Mouse (Mus musculus) lung, embryonic 16.5 days (tissue): ENCODE results near the gene Stim2. TPM values are rescaled to one million over a fixed set of nuclear protein-coding genes. Genes with fewer than 3 reads are reported as not detected.

Experiments used
- ATAC-seq: fragments of 200-750 bp; cut with Nextera tagmentation; 2 replicates; pipeline ENCODE4 v1.8.0; 2017; ENCODE audit warnings: low read depth, mild to moderate bottlenecking, moderate library complexity
- H3K27ac ChIP-seq: fragments of 300-500 bp; sonication (generic); 2 replicates; pipeline ENCODE4 v1.5.1; 2014; ENCODE audit warnings: mild to moderate bottlenecking, control low read depth, low read length
- H3K27me3 ChIP-seq: fragments of 300-500 bp; sonication (generic); 2 replicates; pipeline ENCODE4 v1.6.1; 2014; ENCODE audit warnings: low read depth, low read length, mixed read lengths; ENCODE audit not compliant: control insufficient read depth, insufficient read depth
- H3K36me3 ChIP-seq: fragments of 300-500 bp; sonication (generic); 2 replicates; pipeline ENCODE4 v1.6.1; 2014; ENCODE audit warnings: low read length; ENCODE audit not compliant: control insufficient read depth, insufficient read depth
- H3K4me1 ChIP-seq: fragments of 300-500 bp; sonication (generic); replicated peaks from 2 replicates; pipeline ENCODE4 v1.6.1; 2014; ENCODE audit warnings: low read length, mixed read lengths; ENCODE audit not compliant: control insufficient read depth, insufficient read depth
- H3K4me2 ChIP-seq: fragments of 300-500 bp; sonication (generic); 2 replicates; pipeline ENCODE4 v1.6.1; 2014; ENCODE audit warnings: low read depth, low read length, control low read depth
- H3K4me3 ChIP-seq: fragments of 300-500 bp; sonication (generic); 2 replicates; pipeline ENCODE4 v1.5.1; 2014; ENCODE audit warnings: mild to moderate bottlenecking, low read length, control low read depth
- H3K9ac ChIP-seq: fragments of 300-500 bp; sonication (generic); 2 replicates; pipeline ENCODE4 v1.6.1; 2014; ENCODE audit warnings: low read length, control low read depth
- H3K9me3 ChIP-seq: fragments of 300-500 bp; sonication (generic); 2 replicates; pipeline ENCODE4 v1.6.1; 2016; ENCODE audit warnings: low read length; ENCODE audit not compliant: control insufficient read depth
- WGBS: fragments of 180-500 bp; shearing (Covaris S2); extraction: QIAGEN DNeasy Blood & Tissue Kit; methylation state at CpG from one replicate; pipeline ENCODE4 v1.1.7; 2014; 5-methylcytosine and 5-hydroxymethylcytosine counted together
- polyA plus RNA-seq: library from polyadenylated mRNA; unstranded; fragments of >200 nt; fragmentation: Nextera tagmentation; extraction: Ambion mirVana; gene quantifications from 2 replicates; pipeline ENCODE4 v1.2.1, GENCODE M21; 2015

The Stim2 gene
- polyA plus RNA-seq, 1 experiment from 2014 or later = 15.6 TPM

DNA sequence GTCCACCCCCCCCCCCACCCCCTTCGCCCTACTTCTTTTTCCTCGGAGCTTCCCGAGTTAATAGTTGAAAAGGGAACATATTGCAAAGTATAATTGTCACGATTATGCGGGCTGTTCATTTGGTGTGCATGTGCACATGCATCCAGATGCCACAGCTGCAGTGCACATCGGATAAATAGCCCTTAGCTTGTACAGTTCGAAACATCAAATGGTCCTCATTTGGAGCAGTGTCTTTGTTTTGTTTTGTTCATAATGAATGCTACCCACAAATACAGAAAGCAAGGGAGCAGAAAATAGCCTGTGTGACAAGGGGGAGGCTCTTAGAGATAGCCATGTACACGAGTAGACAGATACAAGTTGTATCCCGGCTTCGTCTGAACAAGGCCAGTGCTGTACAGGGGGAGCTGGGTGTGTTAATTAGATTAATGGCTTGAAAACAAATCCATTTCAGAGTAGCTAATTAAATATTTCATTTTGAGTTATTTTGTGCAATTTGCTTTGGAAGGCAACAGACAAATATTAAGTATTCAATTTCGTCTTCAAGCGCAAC lies 157.0 kb downstream of the Stim2 start:
- Histone ChIP-seq H3K9me3 (no peaks in the 10 kb centered on the region), H3K27me3 (no peaks in the 10 kb centered on the region), H3K36me3 (no peaks in the 10 kb centered on the region), H3K4me1 (peaks cover 13% of the 10 kb centered on the region), H3K4me2 (peak overlapping the region; percentile 45), H3K27ac (no peak overlapping the region), H3K4me3 (peak overlapping the region; percentile 15; the same call in 1 of the 2 replicates), H3K9ac (no peak overlapping the region)
- 59% methylated on average over 12 of the region's 12 CpGs for WGBS
- no peak for ATAC-seq

DNA sequence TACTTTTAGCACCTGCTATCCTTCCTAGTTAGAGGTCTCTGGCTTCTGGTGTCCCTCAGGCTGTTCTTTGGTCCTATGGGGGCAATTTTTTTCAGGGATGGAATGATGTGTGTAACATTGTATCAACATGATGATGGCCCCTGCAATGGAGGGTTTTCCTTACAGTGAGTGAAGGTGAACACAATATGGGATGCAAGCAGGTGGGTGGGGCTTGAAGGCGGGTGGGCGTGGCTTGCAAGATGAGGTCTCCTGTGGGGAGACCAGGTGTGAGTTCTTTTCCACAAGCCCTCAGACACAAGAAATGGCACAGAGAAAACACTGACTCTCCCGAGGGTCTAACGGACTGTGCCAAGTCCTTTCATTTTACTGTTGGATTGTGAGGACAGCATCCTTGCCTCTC lies 157.6 kb downstream of the Stim2 start:
- Histone ChIP-seq H3K4me3 (no peak overlapping the region), H3K9ac (no peak overlapping the region), H3K27ac (no peak overlapping the region), H3K27me3 (no peaks in the 10 kb centered on the region), H3K4me2 (no peak overlapping the region), H3K36me3 (no peaks in the 10 kb centered on the region), H3K9me3 (no peaks in the 10 kb centered on the region), H3K4me1 (peaks cover 13% of the 10 kb centered on the region)
- WGBS = 79% methylated on average over 4 of the region's 4 CpGs
- no peak for ATAC-seq

DNA sequence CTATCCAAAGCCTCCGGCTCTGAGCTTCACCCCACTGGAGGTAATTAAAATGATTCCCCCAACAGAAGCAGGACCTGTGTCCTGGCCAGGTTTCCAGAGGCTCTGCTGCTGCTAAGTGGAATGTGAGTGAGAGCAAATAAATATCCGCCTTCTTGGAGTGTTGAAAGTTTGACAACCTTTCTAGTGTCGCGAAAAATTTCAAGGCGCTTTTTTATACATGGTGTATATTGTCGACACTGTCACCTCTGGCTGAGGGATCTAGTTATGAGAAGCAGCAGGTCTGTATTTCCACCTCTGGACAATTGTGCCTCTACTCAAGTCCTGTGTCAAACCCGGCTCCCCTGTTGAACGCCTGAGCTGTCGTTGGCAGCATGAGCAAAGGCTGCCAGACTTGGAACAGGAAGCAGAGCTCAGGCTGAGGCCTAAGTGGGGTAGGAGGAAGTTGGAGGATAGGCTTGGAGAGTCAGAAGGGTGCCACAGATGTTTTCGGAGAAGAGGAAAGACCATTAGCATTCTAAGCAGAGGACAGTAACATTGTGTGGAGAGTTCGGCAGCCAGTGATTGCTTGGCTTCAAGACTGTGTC lies 158.7 kb downstream of the Stim2 start:
- ATAC-seq = peak; percentile 34
- WGBS = 31% methylated on average over 11 of the region's 11 CpGs
- Histone ChIP-seq H3K27ac (peak overlapping the region; percentile 65), H3K36me3 (no peaks in the 10 kb centered on the region), H3K9ac (no peak overlapping the region), H3K4me2 (no peak overlapping the region), H3K4me3 (no peak overlapping the region), H3K27me3 (no peaks in the 10 kb centered on the region), H3K9me3 (no peaks in the 10 kb centered on the region), H3K4me1 (peaks cover 13% of the 10 kb centered on the region)

DNA sequence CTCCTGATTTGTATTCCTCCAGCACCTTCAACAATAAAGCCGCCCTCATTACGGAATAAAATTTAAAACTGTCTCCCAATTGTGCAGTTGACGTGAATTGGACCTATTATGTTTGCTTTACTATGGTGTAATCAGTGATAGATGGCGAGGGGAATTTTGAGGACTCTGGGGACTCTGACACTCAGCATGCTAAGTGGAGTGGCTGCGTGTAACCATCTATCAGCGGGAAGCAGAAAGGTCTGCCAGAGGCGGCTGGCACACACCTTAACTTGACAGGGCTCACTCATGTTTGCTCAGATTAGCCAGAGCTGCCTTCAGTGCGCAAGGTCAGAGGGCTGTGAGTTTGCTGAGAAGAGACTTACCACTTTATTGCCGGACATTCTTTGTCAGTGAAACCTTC lies 159.9 kb downstream of the Stim2 start:
- ATAC-seq = peak; percentile 48
- Histone ChIP-seq H3K36me3 (no peaks in the 10 kb centered on the region), H3K9me3 (no peaks in the 10 kb centered on the region), H3K4me3 (no peak overlapping the region), H3K27me3 (no peaks in the 10 kb centered on the region), H3K4me1 (peaks cover 13% of the 10 kb centered on the region), H3K4me2 (no peak overlapping the region), H3K9ac (no peak overlapping the region), H3K27ac (peak overlapping the region; percentile 10; the same call in 1 of the 2 replicates)
- WGBS = 37% methylated on average over 9 of the region's 9 CpGs

DNA sequence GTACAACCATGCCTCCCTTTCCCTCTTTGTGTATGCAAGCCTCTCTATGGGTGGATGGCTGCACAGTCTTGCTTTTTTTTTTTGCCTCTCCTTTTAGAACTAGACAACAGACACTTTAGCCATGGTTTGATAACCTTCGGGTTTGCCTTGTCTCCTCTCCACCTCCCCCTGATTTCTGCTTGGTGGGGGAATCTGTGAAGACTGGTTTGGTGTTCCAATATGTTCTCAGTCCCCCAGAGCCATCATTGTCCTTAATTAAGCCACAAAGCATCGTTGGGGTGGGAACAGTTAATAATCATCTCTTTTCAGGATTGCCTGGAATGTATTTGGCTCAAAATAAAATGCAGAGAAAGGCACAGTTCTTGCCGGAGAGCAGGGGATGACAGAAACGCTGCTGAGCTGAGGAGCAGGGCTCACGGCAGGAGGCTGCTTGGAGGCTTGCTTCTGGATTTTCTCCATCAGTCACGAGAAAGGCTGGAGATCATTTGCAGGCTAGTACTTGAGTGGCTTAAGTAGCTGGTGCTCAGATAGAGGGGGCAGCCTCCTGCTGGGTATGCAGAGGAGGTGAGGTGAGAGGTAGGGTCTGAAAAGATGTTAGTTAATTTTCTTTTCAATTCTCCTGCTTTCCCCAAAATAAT lies 161.0 kb downstream of the Stim2 start:
- WGBS = 9% methylated on average over 6 of the region's 6 CpGs
- no peak overlapping the region for H3K27ac ChIP-seq
- no peak overlapping the region for H3K9ac ChIP-seq
- peak; percentile 50; the same call in 1 of the 2 replicates for ATAC-seq
- H3K27me3 ChIP-seq = no peaks in the 10 kb centered on the region
- H3K4me1 ChIP-seq = peaks cover 13% of the 10 kb centered on the region
- H3K36me3 ChIP-seq = no peaks in the 10 kb centered on the region
- H3K4me3 ChIP-seq = no peak overlapping the region
- H3K9me3 ChIP-seq = no peaks in the 10 kb centered on the region
- H3K4me2 ChIP-seq = no peak overlapping the region

DNA sequence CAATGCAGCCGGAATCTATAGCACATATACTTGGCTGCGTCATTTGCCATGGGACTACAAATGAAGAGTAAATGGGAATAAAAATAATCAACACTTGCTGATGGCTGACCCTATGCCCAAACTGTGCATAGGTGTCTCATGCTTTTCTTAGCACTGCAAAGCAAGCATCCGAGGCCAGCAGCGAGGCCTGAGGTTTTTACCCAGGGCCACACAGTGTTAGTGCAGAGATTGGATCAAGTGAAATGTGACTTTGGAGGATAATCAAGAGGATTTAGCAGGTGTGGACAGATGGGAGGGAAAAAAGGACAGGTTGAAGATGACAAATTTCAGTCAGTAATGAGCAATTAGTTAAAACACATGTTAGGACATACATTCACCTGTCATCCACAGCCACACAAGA lies 162.3 kb downstream of the Stim2 start:
- H3K9ac ChIP-seq = no peak overlapping the region
- no peak overlapping the region for H3K27ac ChIP-seq
- H3K9me3 ChIP-seq = no peaks in the 10 kb centered on the region
- no peaks in the 10 kb centered on the region for H3K27me3 ChIP-seq
- WGBS = 81% methylated on average over 4 of the region's 4 CpGs
- no peaks in the 10 kb centered on the region for H3K36me3 ChIP-seq
- H3K4me1 ChIP-seq = peaks cover 13% of the 10 kb centered on the region
- H3K4me2 ChIP-seq = no peak overlapping the region
- no peak overlapping the region for H3K4me3 ChIP-seq
- no peak for ATAC-seq

DNA sequence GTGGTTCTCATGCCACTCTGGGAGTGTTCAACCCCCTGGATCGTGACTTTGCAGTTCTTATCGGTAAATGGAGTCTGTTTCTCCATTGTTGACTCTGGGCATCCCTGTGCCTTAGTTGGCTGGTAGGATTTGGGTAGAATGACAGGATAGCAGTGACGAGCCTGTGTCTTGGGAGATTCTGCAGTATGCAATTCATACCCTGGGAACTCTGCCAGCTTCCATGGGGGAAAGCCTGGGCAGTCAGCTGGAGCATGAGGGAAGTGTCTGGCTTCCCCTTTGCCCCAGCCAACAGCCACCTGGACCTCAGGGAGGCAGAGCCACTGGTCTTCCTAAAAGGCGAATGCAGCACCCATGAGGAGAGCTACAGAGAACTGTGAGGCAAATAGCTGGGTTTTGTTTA lies 165.6 kb downstream of the Stim2 start:
- WGBS = 62% methylated on average over 4 of the region's 4 CpGs
- no peak for ATAC-seq
- no peak overlapping the region for H3K4me3 ChIP-seq

More for the DNA sequence above, 165.6 kb downstream of the Stim2 start:
- H3K9me3 ChIP-seq = no peaks in the 10 kb centered on the region
- H3K9ac ChIP-seq = no peak overlapping the region
- H3K27ac ChIP-seq = no peak overlapping the region
- 0 out of 2 replicates have a peak, but pooled peaks cover 7% of the 10 kb centered on the region for H3K4me1 ChIP-seq
- H3K4me2 ChIP-seq = no peak overlapping the region
- H3K36me3 ChIP-seq = no peaks in the 10 kb centered on the region
- H3K27me3 ChIP-seq = no peaks in the 10 kb centered on the region

Other genes with a start within 250 kb of the Stim2 start
- 55.6 and 58.9 TPM in 2 replicates for gene Tbc1d19, start 188.9 kb upstream of the Stim2 start, polyA plus RNA-seq